Mouse (Mus musculus): ENCODE data around the gene Olfr553.

DNA sequence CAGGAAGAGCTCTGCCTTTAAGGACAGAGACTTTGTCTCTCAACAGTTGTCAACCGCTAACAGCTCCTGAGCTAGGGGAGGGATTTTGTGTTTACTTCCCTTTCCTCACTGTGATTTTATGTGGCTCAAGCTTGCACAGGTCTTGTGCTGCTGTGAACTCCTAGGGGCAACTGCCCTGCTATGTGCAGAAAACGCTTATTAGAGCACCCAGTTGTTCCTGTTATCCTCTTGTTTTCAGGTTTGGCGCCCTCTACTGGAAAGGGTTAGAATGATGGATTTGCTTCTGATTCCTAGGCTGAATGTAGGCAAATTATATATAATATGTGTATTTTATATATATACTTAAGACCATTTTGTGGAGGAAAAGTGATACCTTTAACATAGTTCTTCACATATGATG, 18.6 kb upstream of the Olfr553 start:
- no peak for TF ChIP-seq GATA1 (IDR thresholded peaks at IDR 0.05; ENCODE audit: low read length)
- no peak for TF ChIP-seq TAL1 (IDR thresholded peaks at IDR 0.05; ENCODE audit: low read length)
